Mouse (Mus musculus): ENCODE data around the gene Ajap1. TPM values are rescaled to one million over a fixed set of nuclear protein-coding genes. Genes with fewer than 3 reads are reported as not detected.

Ajap1 gene
- 1 to 10 TPM; 1.2 to 9.5 (median 5.1) TPM for total RNA-seq (2022)

DNA sequence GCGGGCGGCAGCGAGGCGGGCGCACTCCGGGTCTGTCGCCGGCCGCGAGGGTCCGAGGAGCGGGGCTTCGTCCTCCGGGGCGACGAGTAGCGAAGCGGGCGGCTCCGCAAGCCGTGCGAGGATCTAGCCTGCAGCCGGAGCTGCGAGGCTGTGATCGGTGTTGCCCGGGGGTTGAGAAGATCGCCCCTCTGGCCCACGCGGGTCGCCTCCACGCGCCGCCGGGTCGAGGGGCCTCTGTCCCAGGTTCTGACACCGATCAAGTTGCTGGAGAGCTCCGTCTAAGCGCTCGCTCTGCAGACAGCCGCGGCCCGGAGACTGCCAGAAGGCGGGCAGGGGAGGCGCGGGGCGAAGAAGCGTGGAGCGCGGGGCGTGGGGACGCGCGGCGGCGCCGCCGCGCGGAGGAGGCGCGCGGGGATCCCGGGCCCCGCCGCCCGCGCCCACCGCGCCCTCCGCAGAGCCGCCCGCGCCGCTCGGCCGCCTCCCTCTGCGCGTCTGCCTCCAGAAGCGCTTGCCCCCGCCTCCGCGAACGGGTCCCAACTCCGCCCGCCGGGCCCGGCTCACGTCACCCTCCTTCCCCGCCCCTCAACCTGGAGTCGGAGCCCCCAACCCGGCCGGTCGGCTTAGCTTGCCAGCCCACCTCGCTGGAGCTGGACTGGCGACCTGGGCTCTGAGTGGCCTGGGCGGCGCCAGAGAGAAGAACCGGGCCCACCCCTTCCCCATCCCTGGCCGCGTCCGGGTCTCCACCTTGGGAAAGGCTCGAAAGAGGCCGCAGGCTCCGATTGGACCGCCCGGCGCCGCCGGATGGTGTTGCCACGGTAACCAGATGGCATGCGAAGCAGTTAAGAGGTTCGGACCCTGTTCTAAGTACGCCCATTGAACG is at the start of gene Ajap1:
TSS of gene Ajap1 (minus strand) at position 353 of the 880 bp plus-strand sequence.
- DNase-seq, result peak; percentile 25

DNA sequence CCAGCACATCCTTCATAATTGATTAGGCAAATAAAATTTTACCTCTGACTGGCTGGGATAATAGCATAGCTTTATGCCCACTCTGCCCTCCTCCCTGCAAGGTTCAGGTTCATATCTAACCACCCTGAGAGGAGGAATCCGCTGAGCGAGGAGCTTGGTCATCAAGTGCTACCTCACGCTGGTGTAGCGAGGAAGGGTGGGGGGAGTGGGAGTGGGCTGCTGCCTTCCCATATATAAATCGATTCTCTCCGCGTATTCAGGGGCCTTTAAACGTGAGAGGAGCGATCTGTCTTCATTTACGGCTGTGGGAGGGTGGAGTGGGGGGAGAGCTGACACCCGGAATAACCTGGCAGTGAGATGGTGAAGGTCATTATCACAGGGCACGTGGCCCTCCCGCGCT is 47.9 kb upstream of the Ajap1 start:
- no peak for DNase-seq

DNA sequence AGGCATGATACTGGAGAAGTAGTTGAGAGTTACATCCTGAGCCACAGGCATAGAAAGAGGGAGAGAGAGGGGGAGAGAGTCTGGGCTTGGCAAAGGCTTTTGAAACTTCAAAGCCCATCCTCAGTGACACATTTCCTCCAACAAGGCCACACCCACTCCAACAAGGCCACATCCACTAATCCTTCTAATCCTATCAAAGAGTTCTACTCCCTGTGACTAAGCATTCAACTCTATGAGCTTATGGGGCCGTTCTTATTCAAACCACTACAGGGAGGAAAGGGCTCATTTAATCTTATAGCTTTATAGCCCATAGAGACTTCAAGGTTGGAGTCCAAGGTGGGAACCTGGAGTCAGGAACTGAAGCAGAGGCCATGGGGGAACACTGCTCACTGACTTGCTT is 39.0 kb upstream of the Ajap1 start:
- no peak for DNase-seq

DNA sequence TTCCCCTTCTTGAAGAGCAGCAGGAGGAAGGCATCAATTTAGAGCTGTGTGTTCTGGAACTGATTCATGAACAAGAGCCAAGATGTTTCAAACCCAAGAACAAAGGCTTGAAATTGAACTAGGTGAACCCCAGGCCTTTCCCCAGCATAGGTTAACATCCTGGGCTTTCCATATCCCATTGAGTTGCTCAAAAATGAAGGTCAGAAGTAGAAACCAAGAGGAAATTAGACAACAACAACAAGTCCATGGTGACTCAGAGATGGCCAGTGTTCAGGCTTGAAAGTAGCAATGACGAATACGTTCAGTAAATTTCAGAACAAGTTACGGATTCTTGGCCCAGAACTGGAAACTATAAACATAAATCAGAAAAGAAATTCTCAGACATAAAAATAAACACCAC is 37.3 kb upstream of the Ajap1 start:
- DNase-seq, result no peak

DNA sequence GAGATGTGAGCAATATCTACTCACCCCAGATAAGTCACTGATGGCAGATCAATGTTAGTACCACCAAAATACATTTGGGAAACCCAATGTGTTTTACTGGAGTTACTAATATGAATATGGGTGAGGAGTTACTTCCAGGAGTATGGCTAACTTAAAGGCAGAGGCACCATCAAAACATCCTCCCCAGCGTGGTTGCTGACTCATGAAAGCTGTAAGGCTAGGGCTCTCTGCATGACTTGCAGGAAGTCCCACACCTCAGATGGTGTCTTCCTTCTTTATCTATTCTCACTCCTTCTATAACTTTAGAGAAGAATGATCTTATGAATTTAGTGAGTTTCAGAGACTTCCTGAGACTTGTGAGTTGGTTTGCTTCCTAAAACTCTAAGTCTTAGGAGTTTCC is 36.7 kb upstream of the Ajap1 start:
- DNase-seq, result no peak

DNA sequence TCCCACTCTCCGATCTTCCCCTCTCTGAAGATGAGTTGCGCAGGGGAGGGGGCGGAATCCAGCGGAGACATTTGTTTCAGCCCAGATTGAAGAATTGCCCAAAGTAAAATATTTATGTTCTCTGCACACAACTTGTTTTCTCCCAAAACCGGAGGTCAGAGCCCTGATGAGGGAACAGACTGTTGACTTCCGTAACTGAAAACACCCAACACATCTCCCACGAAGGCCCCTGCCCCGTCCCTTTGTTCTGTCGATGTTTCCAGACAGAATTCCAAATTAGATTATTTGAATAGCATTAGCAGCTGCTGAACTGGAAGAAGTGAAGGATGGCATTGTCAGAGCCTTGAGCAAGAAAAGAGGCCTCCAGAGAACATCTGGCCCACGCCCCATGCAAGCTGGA is 33.2 kb upstream of the Ajap1 start:
- DNase-seq, result no peak

DNA sequence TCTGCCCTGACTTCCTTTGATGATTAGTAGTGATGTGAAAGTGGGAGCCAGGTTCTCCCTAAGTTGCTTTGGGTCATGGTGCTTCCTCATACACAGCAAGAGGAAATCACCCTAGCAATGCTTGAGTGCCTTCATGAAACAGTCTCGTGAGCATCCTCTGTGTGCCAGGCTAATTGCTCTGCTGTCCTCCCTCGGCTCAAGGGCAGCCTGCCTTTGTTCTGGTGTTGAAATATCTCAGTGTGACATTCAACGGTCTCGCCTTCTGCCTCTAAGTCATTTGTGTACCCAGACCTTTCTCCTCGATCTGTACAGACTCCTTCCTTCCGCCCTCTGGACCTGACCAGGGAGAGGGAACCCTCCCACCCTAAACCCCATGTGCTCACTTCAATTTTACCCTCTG is 31.5 kb upstream of the Ajap1 start:
- peak; percentile 32 for DNase-seq

DNA sequence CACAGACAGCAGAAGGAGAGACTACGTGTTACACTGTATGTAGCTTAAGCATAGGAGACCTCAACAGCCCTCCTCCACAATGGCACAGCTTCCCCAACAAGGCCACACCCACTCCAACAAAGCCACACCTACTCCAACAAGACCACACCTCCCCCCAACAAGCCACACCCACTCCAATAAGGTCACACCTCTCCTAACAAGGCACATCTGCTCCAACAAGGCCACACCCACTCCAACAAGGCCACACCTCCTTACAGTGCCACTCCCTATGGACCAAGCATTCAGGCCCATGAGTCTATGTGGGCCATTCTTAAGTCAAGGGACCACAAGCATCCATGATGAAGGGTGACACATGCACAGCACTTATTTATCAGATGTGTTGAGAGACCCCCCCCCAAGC is 28.9 kb upstream of the Ajap1 start:
- no peak for DNase-seq

DNA sequence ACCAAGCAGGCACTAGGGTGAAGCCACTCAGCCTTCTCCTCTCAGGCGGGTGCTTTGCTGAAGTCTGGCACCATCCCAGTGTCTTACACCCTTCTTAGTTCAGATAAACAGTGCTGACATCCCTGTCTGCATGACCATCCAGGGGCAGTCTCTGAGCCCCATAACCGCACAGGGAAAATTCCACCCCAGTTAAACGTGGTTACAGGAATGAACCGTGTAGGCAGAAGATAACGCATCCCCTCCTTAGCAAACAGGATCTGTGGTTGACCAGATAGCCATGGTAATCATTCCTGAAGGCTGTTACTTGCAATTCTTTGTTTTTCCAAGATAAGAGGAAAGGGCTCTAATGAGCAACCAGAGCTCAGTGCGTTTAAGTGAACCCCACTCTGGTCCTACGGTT is 19.3 kb upstream of the Ajap1 start:
- DNase-seq, result no peak

DNA sequence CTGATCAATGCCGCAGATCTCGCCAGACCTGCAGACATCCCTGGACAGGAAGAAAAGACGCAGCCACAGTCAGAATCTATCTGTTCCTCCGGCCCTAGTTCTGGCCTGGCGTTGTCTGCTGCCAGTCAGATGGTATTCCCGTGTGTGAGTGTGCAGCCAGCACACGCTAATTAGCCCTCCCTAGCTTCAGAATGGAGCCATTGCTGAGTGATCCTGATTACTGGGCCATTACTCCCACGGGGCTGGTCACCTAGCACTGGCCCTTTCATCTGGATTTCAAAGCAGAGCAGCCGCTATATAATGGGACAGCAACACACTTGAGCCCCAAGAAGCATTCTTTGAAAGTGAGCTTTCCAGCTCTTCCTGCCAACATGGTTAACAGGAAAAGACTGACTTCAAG is 9.8 kb upstream of the Ajap1 start:
- no peak for DNase-seq

DNA sequence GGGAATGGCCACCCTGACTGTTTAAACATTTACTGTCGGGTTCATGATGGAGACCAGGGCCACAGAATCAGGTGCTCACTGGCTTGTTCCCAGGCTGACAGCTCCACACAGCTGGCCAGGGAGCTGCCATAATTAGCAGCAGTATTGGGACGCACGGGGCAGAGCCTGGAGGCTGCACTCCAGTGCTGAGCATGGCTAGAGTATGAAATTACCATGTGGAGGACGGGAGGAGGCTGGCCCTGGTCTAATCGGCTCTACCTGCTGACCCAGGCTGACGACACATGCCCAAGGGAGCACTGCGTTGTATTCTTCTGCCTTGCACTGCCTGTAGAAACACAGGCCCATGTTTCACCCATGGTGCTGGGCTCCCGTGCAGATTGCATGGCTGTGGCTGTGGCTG is 6.5 kb upstream of the Ajap1 start:
- DNase-seq, result no peak

DNA sequence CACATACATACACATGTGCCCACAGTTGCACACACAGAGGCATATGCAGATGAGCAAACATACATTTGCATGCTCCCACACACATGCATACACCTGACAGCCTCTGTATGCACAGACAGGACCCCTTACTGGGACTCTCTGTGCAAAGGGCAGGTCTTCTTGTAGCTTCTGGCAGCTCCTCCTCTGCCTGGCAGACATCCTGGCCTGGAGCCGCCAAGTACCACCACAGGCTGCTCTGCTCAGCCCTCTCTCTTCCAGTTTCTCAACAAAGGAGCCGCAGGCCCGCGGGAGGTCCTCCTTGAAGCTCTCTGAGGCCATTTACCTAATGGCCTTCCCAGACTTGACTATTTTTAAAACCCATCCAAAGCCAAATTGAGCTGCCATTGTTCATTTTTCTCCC is 3.3 kb upstream of the Ajap1 start:
- DNase-seq, result no peak

DNA sequence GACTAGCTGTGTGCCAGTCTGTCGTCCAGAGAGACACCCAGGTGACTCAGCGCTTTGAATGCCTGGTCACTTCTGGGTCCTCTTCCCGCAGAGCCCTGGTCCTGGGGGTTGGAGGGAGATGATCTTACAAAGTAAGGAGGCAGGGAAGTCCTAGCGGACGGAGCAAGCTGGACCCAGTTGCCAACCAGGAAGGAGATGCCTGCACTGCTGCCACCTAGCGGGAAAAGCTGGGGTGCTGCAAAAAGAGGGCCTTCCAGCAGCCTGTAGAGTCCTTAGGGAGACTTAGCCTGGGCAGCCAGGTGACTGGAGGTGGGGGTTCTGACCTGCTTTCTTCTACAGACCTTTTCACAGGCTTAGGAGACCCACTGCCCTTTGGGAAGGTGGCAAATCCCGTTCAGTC is 1.8 kb upstream of the Ajap1 start:
- DNase-seq, result peak; percentile 52

DNA sequence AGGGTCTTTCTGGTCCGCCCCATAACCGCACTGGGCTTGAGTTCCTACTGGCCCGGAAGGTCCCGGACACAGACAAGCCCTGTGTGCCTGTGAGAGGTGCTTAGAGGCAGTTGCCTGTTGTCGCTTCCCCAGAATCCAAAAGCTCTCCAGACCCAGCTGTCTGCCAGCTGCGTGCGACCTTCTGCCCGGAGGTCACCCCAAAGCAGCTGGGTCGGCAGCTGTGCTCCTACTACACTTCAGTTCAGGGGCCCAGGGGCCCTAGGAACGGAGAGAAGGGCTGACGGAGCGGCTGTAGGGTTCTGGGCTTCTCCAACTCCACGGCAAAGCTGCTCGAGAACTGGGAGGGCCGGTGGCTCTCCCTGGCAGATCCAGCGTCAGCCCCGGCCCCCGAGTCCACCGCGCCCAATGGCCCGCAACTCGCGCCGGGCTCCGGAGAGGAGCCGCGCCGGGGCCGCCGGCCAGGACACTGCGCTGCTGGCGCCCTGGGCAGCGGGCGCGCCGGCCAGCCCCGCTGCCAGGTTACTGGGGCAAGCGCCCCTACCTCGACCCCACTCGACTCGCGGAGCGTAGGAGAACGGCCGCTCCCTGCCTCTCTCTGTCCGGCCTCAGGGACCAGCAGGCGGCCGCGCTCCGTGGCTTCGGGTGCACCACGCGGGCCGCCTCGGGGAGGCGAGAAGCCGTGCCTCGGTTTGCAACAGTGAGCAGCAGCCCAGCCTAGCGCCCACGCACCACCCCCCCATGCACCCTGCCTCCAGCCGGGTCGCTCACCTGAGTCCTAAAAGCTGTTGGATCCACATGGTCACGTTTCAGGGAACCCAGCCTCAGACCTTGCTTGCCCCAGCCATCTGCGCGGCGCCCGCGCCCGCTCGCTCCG is 1.0 kb downstream of the Ajap1 start:
- DNase-seq, result no peak

DNA sequence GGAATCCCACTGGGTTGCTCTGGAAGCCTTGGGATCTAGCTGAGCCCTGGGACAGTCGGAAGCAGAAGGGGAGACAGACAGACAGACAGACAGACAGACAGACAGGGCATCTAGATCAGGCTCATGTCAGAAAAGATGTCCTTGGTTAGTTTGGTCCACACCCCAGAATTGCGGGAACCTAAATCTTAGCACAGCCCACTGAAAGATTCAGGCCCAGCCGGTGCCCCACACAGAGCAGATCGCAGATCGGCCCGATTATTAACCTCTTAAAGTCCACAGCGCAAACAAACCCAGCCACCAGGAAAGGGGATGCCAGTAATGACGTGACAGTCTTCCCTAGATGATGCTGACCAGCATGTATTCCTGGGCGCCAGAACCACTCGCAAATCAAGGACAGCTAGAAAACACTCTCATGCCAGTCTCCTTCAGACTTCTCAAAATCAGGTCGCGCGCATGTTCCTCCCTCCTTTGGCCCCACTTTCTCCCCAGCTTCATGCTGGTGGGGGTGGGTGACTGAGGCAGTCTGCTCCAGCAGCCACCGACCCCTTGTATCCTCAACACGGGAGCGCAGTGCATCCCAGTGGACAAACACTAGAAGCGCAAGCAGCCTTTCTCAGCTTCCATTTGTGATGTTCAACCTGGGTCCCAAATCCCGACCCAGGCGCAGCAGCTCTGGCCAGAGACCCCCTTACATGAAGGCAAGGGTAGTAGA is 1.9 kb downstream of the Ajap1 start:
- DNase-seq, result no peak

DNA sequence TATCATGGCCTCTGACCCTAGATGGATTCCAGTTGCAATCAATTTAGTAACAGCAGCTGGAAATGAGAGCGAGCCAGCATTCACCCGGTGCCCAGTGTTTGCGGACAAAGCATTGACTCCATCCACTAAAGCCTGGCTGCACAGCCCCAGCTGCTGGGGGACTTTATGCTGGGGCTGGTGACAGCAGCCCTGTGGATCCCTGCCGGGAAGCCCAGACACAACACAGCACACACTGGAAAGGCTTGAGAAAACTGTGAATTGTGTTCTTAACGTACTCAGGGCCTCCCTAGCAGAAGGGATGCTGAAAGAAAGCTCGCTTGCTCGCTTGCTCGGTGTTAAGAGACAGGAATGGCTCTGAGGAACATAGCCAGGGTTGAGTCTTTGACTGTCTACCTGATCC is 3.5 kb downstream of the Ajap1 start:
- DNase-seq, result no peak

DNA sequence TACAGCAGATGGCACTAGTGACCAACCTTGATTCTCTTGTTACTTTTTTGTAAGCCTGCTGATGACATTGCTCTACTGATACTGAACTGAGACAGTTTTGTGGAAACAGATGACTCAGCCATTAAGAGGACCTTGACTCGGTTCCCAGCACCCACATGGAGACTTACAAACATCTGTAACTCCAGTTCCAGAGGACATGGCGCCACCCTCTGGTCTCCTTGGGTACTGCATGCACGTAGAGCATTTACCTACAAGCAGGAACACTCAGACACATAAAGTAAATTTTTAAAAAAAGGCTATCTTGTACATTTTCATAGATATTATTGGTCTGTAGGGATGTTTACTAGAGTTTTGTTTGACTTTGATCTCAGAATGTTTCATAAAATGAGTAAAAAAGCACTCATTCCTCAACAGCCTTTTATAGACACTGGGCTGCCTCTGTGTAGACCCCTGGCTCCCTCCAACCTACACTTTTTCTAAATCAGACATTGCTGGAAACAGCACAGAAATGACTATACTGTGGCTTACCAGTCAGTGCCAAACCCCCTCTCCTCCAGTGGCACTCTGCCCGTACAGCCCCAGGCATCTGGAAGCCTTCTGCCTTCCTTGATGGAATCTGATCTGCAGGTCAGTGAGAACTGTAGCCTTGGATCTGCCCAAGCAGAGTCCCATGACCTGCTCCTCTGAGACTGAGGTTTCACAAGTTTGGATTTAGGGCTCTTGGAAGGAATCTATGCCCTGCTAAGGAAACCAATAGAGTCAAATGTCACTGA is 8.9 kb downstream of the Ajap1 start:
- no peak for DNase-seq

DNA sequence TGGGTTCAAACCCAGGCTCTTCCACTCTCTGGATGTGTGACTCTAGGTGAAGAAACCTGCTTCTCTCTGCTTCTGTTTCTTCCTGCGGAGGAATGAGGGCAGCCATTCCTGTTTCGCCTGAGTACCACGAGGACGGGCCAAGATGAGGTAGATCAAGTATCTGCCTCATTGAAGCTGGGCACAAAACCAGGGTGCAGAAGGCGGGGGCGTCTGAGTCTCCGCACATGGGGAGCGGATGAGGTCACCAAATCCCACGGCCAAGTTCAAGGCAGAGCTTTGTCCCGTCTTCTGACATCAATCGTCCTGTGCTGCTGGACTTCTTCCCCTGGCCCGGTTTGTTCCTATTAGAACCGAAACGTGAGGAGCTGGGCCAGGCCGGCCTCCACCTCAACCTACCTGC is 12.9 kb downstream of the Ajap1 start:
- DNase-seq, result no peak

DNA sequence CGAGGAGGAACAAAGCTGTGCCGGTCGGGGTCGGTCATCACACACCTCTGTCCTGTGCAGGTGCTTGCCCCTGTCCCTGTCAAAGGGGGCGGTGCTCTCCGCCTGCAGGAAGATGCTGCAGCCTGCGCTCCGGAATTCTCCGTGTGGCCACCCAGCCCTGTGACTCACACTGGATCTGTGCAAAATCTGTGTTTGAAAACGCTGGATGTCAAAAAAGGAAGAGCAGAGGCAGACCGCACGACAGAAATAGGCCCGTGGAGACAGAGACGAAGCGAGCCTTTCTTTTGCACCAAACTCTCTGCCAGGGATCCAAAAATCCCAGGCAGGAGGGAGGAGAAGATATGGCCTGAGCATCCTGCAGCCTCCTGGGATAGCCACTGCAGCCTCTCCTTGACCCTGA is 22.7 kb downstream of the Ajap1 start:
- DNase-seq, result no peak

DNA sequence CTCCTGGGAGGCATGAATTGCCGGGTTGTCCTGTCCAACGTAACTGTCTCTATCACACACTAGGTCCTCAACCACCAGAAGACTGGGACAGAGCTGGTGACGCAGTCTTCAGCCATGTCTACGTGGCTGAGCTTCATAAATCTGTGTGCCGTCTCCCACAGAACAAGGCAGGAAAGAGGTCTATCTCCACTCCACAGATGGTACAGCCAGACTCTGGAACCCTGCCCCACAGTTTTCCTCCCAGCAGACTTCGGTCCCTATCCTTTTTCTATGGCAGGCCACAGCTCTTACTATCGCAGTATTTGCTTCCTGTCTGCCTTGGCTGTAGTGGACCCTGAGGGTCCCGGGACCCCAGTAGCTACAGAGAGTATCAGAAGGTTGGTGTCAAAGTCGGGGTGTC is 23.1 kb downstream of the Ajap1 start:
- DNase-seq, result no peak

DNA sequence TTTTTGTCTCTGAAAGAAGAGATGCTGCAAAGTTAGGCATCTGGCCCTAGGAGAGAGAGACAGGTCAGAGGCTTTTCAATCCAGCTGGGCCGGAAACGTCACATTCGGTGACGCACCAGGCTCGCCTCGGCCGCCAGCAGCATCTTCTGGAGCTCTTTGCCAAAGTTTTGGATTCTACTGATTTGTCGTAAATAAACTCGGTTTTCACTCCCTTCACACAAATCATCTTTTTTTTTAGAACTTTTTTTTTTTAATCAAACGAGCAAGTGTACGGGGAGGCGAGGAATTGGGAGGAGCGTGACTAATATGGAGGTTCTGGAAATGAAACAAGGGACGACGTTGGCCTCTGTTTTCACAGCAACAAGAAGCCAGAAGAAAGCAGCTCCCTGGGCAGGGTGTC is 23.8 kb downstream of the Ajap1 start:
- DNase-seq, result no peak

DNA sequence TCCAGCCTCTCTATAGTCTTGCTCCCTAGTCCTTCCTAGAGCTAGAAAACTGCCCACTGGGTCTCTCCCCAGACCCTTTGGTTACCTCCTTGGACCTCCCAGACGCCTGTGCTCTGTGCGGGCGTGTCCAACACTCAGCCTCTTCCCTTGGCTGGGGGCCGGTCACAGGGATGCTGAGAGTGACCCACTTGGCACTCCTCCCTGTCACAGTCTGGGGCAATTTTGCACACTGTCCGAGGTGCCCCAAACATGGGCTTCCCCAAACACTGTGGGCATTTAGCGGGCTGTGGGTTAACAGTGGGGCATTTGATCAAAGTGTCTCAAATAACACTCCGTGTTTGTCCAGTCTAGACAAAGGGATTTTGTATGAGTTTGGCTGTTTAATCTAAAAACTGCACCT is 29.1 kb downstream of the Ajap1 start:
- no peak for DNase-seq

All from adrenal gland, adult 8-10 months (tissue).